Mouse (Mus musculus): ENCODE measurements at regions not wholly inside any gene's neighbourhood (a gene's known extent, or its start where the extent isn't known, plus 50 kb on each side); places are given as distances from the start of the nearest gene placed in this dataset.

- DNase-seq (ENCODE audit: low spot score): no peak
These were observed 459.6 kb downstream of the Psat1 start for GRCm38 (mm10) chr19:15487576-15487975.

GRCm38 (mm10) chr19:15481605-15482004 lies 465.5 kb downstream of the Psat1 start:
- DNase-seq (ENCODE audit: low spot score): no peak

- no peak for DNase-seq (ENCODE audit: low spot score)
These were observed 477.6 kb downstream of the Psat1 start for GRCm38 (mm10) chr19:15469541-15469940.

GRCm38 (mm10) chr19:15466713-15467112 lies 480.4 kb downstream of the Psat1 start:
- DNase-seq (ENCODE audit: low spot score): no peak

GRCm38 (mm10) chr19:15465063-15465760 lies 481.9 kb downstream of the Psat1 start:
- DNase-seq (ENCODE audit: low spot score): peak; percentile 25

GRCm38 (mm10) chr19:15457793-15458192 lies 489.3 kb downstream of the Psat1 start:
- DNase-seq (ENCODE audit: low spot score): no peak

GRCm38 (mm10) chr19:15456943-15457735 lies 490.0 kb downstream of the Psat1 start:
- DNase-seq (ENCODE audit: low spot score): peak; percentile 26

GRCm38 (mm10) chr19:15448989-15449388 lies 498.1 kb downstream of the Psat1 start:
- DNase-seq (ENCODE audit: low spot score): no peak

- DNase-seq (ENCODE audit: low spot score): no peak
These were observed 515.3 kb downstream of the Psat1 start for GRCm38 (mm10) chr19:15431798-15432197.

GRCm38 (mm10) chr19:15421311-15421710 lies 525.8 kb downstream of the Psat1 start:
- DNase-seq (ENCODE audit: low spot score): no peak

GRCm38 (mm10) chr19:15398624-15399023 lies 548.5 kb downstream of the Psat1 start:
- no peak for DNase-seq (ENCODE audit: low spot score)

GRCm38 (mm10) chr19:15371682-15372081 lies 575.5 kb downstream of the Psat1 start:
- DNase-seq (ENCODE audit: low spot score): no peak

- DNase-seq (ENCODE audit: low spot score): no peak
These were observed 580.2 kb downstream of the Psat1 start for GRCm38 (mm10) chr19:15366951-15367350.

- no peak for DNase-seq (ENCODE audit: low spot score)
These were observed 590.0 kb downstream of the Psat1 start for GRCm38 (mm10) chr19:15357181-15357580.

- DNase-seq (ENCODE audit: low spot score): no peak
These were observed 598.8 kb downstream of the Psat1 start for GRCm38 (mm10) chr19:15348356-15348755.

GRCm38 (mm10) chr19:15342229-15342628 lies 604.9 kb downstream of the Psat1 start:
- DNase-seq (ENCODE audit: low spot score): no peak

- peak; percentile 81 for DNase-seq (ENCODE audit: low spot score)
These were observed 606.7 kb downstream of the Psat1 start for GRCm38 (mm10) chr19:15340305-15340983.

GRCm38 (mm10) chr19:15339979-15340304 lies 607.2 kb downstream of the Psat1 start:
- no peak for DNase-seq (ENCODE audit: low spot score)

- no peak for DNase-seq (ENCODE audit: low spot score)
These were observed 617.0 kb downstream of the Psat1 start for GRCm38 (mm10) chr19:15330155-15330554.

- DNase-seq (ENCODE audit: low spot score): peak; percentile 29
These were observed 647.7 kb downstream of the Psat1 start for GRCm38 (mm10) chr19:15299474-15299873.

GRCm38 (mm10) chr19:15285016-15285415 lies 662.1 kb downstream of the Psat1 start:
- DNase-seq (ENCODE audit: low spot score): no peak

GRCm38 (mm10) chr19:15242781-15243180 lies 644.9 kb upstream of the Tle4 start:
- peak; percentile 7 for DNase-seq (ENCODE audit: low spot score)
